Mouse (Mus musculus): Measurements from ENCODE around the gene Ubl3. TPM values are rescaled to one million over a fixed set of nuclear protein-coding genes. Genes with fewer than 3 reads are reported as not detected.

The Ubl3 gene
- polyA plus RNA-seq, 1 experiment: 41.3 TPM

- H3K27ac ChIP-seq (ENCODE audit: insufficient read depth, low read length): no peak overlapping the region
- H3K4me3 ChIP-seq (ENCODE audit: insufficient read depth, low read length): no peak overlapping the region
- no peaks in the 10 kb centered on the region for H3K4me1 ChIP-seq (ENCODE audit: control insufficient read depth, insufficient read depth, low read length)
- TF ChIP-seq POLR2A (IDR thresholded peaks at IDR 0.05; ENCODE audit: low read depth, low read length): no peak
- TF ChIP-seq CTCF (IDR thresholded peaks at IDR 0.05; ENCODE audit: borderline replicate concordance, insufficient read depth, low read length): no peak
Measured at GRCm38 (mm10) chr5:148564073-148564472, 11.5 kb upstream of the Ubl3 start.

- H3K4me1 ChIP-seq (ENCODE audit: control insufficient read depth, insufficient read depth, low read length): no peaks in the 10 kb centered on the region
- H3K27ac ChIP-seq (ENCODE audit: insufficient read depth, low read length): no peak overlapping the region
- no peak for TF ChIP-seq POLR2A (IDR thresholded peaks at IDR 0.05; ENCODE audit: low read depth, low read length)
- no peak for TF ChIP-seq CTCF (IDR thresholded peaks at IDR 0.05; ENCODE audit: borderline replicate concordance, insufficient read depth, low read length)
- H3K4me3 ChIP-seq (ENCODE audit: insufficient read depth, low read length): no peak overlapping the region
Measured at GRCm38 (mm10) chr5:148563281-148563680, 10.7 kb upstream of the Ubl3 start.

- no peak for TF ChIP-seq POLR2A (IDR thresholded peaks at IDR 0.05; ENCODE audit: low read depth, low read length)
- TF ChIP-seq CTCF (IDR thresholded peaks at IDR 0.05; ENCODE audit: borderline replicate concordance, insufficient read depth, low read length): no peak
- Histone ChIP-seq H3K4me3 (ENCODE audit: insufficient read depth, low read length) (no peak overlapping the region), H3K27ac (ENCODE audit: insufficient read depth, low read length) (no peak overlapping the region), H3K4me1 (ENCODE audit: control insufficient read depth, insufficient read depth, low read length) (no peaks in the 10 kb centered on the region)
Measured at GRCm38 (mm10) chr5:148562235-148562634, 9.6 kb upstream of the Ubl3 start.

GRCm38 (mm10) chr5:148559261-148559958, 6.8 kb upstream of the Ubl3 start:
- no peak overlapping the region for H3K27ac ChIP-seq (ENCODE audit: insufficient read depth, low read length)
- no peak overlapping the region for H3K4me3 ChIP-seq (ENCODE audit: insufficient read depth, low read length)
- no peaks in the 10 kb centered on the region for H3K4me1 ChIP-seq (ENCODE audit: control insufficient read depth, insufficient read depth, low read length)

GRCm38 (mm10) chr5:148558472-148558871, 5.9 kb upstream of the Ubl3 start:
- H3K27ac ChIP-seq (ENCODE audit: insufficient read depth, low read length): no peak overlapping the region
- H3K4me1 ChIP-seq (ENCODE audit: control insufficient read depth, insufficient read depth, low read length): no peaks in the 10 kb centered on the region
- no peak overlapping the region for H3K4me3 ChIP-seq (ENCODE audit: insufficient read depth, low read length)
- TF ChIP-seq POLR2A (IDR thresholded peaks at IDR 0.05; ENCODE audit: low read depth, low read length) (no peak), CTCF (IDR thresholded peaks at IDR 0.05; ENCODE audit: borderline replicate concordance, insufficient read depth, low read length) (no peak)

More at GRCm38 (mm10) chr5:148559261-148559958, 6.8 kb upstream of the Ubl3 start:
- TF ChIP-seq POLR2A (IDR thresholded peaks at IDR 0.05; ENCODE audit: low read depth, low read length) (no peak), CTCF (IDR thresholded peaks at IDR 0.05; ENCODE audit: borderline replicate concordance, insufficient read depth, low read length) (no peak)

GRCm38 (mm10) chr5:148556509-148556908, 3.9 kb upstream of the Ubl3 start:
- Histone ChIP-seq H3K4me1 (ENCODE audit: control insufficient read depth, insufficient read depth, low read length) (no peaks in the 10 kb centered on the region), H3K27ac (ENCODE audit: insufficient read depth, low read length) (no peak overlapping the region), H3K4me3 (ENCODE audit: insufficient read depth, low read length) (no peak overlapping the region)
- TF ChIP-seq CTCF (IDR thresholded peaks at IDR 0.05; ENCODE audit: borderline replicate concordance, insufficient read depth, low read length): no peak

- no peak overlapping the region for H3K27ac ChIP-seq (ENCODE audit: insufficient read depth, low read length)
- H3K4me3 ChIP-seq (ENCODE audit: insufficient read depth, low read length): no peak overlapping the region
- no peak for TF ChIP-seq POLR2A (IDR thresholded peaks at IDR 0.05; ENCODE audit: low read depth, low read length)
- TF ChIP-seq CTCF (IDR thresholded peaks at IDR 0.05; ENCODE audit: borderline replicate concordance, insufficient read depth, low read length): no peak
Measured at GRCm38 (mm10) chr5:148555156-148555555, 2.6 kb upstream of the Ubl3 start.

GRCm38 (mm10) chr5:148554701-148555100, 2.1 kb upstream of the Ubl3 start:
- TF ChIP-seq CTCF (IDR thresholded peaks at IDR 0.05; ENCODE audit: borderline replicate concordance, insufficient read depth, low read length): no peak
- TF ChIP-seq POLR2A (IDR thresholded peaks at IDR 0.05; ENCODE audit: low read depth, low read length): no peak
- H3K4me1 ChIP-seq (ENCODE audit: control insufficient read depth, insufficient read depth, low read length): no peaks in the 10 kb centered on the region
- no peak overlapping the region for H3K4me3 ChIP-seq (ENCODE audit: insufficient read depth, low read length)
- no peak overlapping the region for H3K27ac ChIP-seq (ENCODE audit: insufficient read depth, low read length)

More at GRCm38 (mm10) chr5:148555156-148555555, 2.6 kb upstream of the Ubl3 start:
- H3K4me1 ChIP-seq (ENCODE audit: control insufficient read depth, insufficient read depth, low read length): no peaks in the 10 kb centered on the region

GRCm38 (mm10) chr5:148554242-148554641, 1.7 kb upstream of the Ubl3 start:
- Histone ChIP-seq H3K27ac (ENCODE audit: insufficient read depth, low read length) (no peak overlapping the region), H3K4me3 (ENCODE audit: insufficient read depth, low read length) (no peak overlapping the region), H3K4me1 (ENCODE audit: control insufficient read depth, insufficient read depth, low read length) (peaks cover 3% of the 10 kb centered on the region)
- TF ChIP-seq CTCF (IDR thresholded peaks at IDR 0.05; ENCODE audit: borderline replicate concordance, insufficient read depth, low read length) (no peak), POLR2A (IDR thresholded peaks at IDR 0.05; ENCODE audit: low read depth, low read length) (no peak)

GRCm38 (mm10) chr5:148553723-148554122, 1.1 kb upstream of the Ubl3 start:
- TF ChIP-seq CTCF (IDR thresholded peaks at IDR 0.05; ENCODE audit: borderline replicate concordance, insufficient read depth, low read length) (no peak), POLR2A (IDR thresholded peaks at IDR 0.05; ENCODE audit: low read depth, low read length) (no peak)
- peaks cover 3% of the 10 kb centered on the region for H3K4me1 ChIP-seq (ENCODE audit: control insufficient read depth, insufficient read depth, low read length)
- no peak overlapping the region for H3K4me3 ChIP-seq (ENCODE audit: insufficient read depth, low read length)
- no peak overlapping the region for H3K27ac ChIP-seq (ENCODE audit: insufficient read depth, low read length)

Data from embryonic fibroblast, embryonic 13.5 days (primary cell).